Mouse (Mus musculus) small intestine, adult 2 months (tissue): ENCODE results near the gene Axin1.

ENCODE experiments used
- CTCF ChIP-seq: fragments of 200-500 bp; IDR thresholded peaks from 2 replicates; pipeline ENCODE4 v1.5.1; 2012; ENCODE audit warnings: low read depth, mild to moderate bottlenecking, control low read depth, inconsistent platforms, low read length, moderate library complexity, mixed read lengths; ENCODE audit not compliant: insufficient replicate concordance, insufficient read length; ENCODE audit errors: extremely low read depth
- POLR2A ChIP-seq: fragments of 200-500 bp; IDR thresholded peaks from 2 replicates; pipeline ENCODE4 v1.6.1; 2012; ENCODE audit warnings: low read depth, mild to moderate bottlenecking, control low read depth, inconsistent platforms, low read length, moderate library complexity

- no peak for TF ChIP-seq POLR2A
- no peak for TF ChIP-seq CTCF
Measured at GRCm38 (mm10) chr17:26237667-26238066, 99.2 kb downstream of the Axin1 start.
